Mouse (Mus musculus) limb, embryonic 12.5 days (tissue): ENCODE measurements around the gene Syvn1. TPM values are rescaled to one million over a fixed set of nuclear protein-coding genes. Genes with fewer than 3 reads are reported as not detected.
A peak's percentile ranks its signal among the peaks of the same experiment; 100 is the strongest.

Experiments used
- ATAC-seq: fragments of 200-750 bp; cut with Nextera tagmentation; 2 replicates; pipeline ENCODE4 v1.8.0; 2017; ENCODE audit warnings: low read depth, moderate TSS enrichment; ENCODE audit not compliant: insufficient number of reproducible peaks, insufficient read depth, low FRiP score, low TSS enrichment
- H3K27ac ChIP-seq: fragments of 300-500 bp; sonication (generic); 2 replicates; pipeline ENCODE4 v1.5.1; 2016; ENCODE audit warnings: mild to moderate bottlenecking, moderate library complexity
- H3K27me3 ChIP-seq: fragments of 300-500 bp; sonication (generic); 2 replicates; pipeline ENCODE4 v1.6.1; 2016; ENCODE audit warnings: mild to moderate bottlenecking, moderate library complexity
- H3K36me3 ChIP-seq: fragments of 300-500 bp; sonication (generic); 2 replicates; pipeline ENCODE4 v1.6.1; 2016; ENCODE audit warnings: mild to moderate bottlenecking, moderate library complexity
- H3K4me1 ChIP-seq: fragments of 300-500 bp; sonication (generic); replicated peaks from 2 replicates; pipeline ENCODE4 v1.6.1; 2016
- H3K4me2 ChIP-seq: fragments of 300-500 bp; sonication (generic); 2 replicates; pipeline ENCODE4 v1.6.1; 2016; ENCODE audit warnings: mild to moderate bottlenecking, moderate library complexity
- H3K4me3 ChIP-seq: fragments of 300-500 bp; sonication (generic); replicated peaks from 2 replicates; pipeline ENCODE4 v1.5.1; 2016; ENCODE audit warnings: mild to moderate bottlenecking
- H3K9ac ChIP-seq: fragments of 300-500 bp; sonication (generic); replicated peaks from 2 replicates; pipeline ENCODE4 v1.6.1; 2016; ENCODE audit warnings: mild to moderate bottlenecking, moderate library complexity
- H3K9me3 ChIP-seq: fragments of 300-500 bp; sonication (generic); 2 replicates; pipeline ENCODE4 v1.6.1; 2016; ENCODE audit warnings: mild to moderate bottlenecking, moderate library complexity
- WGBS: fragments of 180-500 bp; shearing (Covaris S2); methylation state at CpG from one replicate; pipeline ENCODE4 v1.1.7; 2016; 5-methylcytosine and 5-hydroxymethylcytosine counted together
- polyA plus RNA-seq: library from polyadenylated mRNA; unstranded; fragments of >200 nt; fragmentation: Nextera tagmentation; extraction: Ambion mirVana; gene quantifications from 2 replicates; pipeline ENCODE4 v1.2.1, GENCODE M21; 2016

The Syvn1 gene
- polyA plus RNA-seq, 1 experiment from 2014 or later: 25.1 TPM

- Histone ChIP-seq H3K9ac (no peak overlapping the region), H3K27me3 (no peaks in the 10 kb centered on the region), H3K4me3 (no peak overlapping the region)
Observed at GRCm38 (mm10) chr19:6070571-6071250, 24.3 kb downstream of the Syvn1 start.

GRCm38 (mm10) chr19:6071261-6071660 is 24.9 kb downstream of the Syvn1 start:
- H3K27ac ChIP-seq: no peak overlapping the region
- no peak overlapping the region for H3K4me3 ChIP-seq
- whole genome bisulfite sequencing: 91% methylated on average over 19 of the region's 19 CpGs

More at GRCm38 (mm10) chr19:6070571-6071250, 24.3 kb downstream of the Syvn1 start:
- Histone ChIP-seq H3K4me2 (no peak overlapping the region), H3K4me1 (peaks cover 22% of the 10 kb centered on the region), H3K9me3 (no peaks in the 10 kb centered on the region), H3K27ac (no peak overlapping the region), H3K36me3 (peaks cover 63% of the 10 kb centered on the region)
- ATAC-seq: no peak
- WGBS: 90% methylated on average over 31 of the region's 31 CpGs

GRCm38 (mm10) chr19:6073889-6074288 is 27.5 kb downstream of the Syvn1 start:
- ATAC-seq: no peak
- Histone ChIP-seq H3K36me3 (peaks cover 58% of the 10 kb centered on the region), H3K9ac (no peak overlapping the region)

More at GRCm38 (mm10) chr19:6071261-6071660, 24.9 kb downstream of the Syvn1 start:
- Histone ChIP-seq H3K27me3 (no peaks in the 10 kb centered on the region), H3K4me2 (no peak overlapping the region), H3K36me3 (peaks cover 63% of the 10 kb centered on the region), H3K4me1 (peaks cover 24% of the 10 kb centered on the region), H3K9ac (no peak overlapping the region), H3K9me3 (no peaks in the 10 kb centered on the region)
- ATAC-seq: no peak

DNA sequence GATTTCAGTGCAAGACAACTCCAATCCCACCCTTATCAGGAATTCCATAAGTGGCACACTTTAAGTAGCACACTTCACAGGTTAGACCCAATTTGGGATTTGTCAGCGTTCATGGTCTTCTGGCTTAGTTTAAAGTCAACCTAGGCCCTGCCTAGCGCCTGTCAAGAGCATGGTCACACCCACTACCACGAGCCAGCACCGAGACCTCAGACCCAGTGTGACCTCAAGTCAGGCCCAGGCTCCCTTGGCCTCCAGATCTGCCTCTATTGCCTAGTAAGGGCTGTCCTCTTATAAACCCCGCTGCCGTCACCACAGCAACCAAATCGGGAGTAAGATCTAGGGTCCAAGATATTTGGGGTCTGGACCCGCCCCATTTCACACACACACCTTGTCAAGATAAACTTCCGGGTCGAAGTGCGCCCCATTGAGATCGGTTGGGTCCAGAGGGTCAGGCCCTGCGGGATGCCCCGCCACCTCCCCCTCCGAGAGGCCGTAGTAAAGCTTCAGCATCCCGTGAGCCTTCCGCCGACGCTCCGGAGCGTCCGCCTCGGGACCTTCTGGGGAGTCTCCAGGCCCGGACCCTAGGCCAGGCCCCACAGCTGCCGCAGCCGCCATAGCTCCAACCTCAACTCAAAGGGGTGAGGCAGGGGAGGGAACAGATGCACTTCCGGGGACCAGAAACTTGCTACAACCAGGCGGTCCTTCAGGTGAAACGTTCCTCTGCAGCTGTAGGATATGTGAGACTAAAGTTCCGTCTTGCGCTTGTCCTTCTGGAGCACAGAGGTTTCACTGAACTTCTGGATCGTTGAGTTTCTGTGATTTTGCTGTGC is 30.4 kb downstream of the Syvn1 start, which contains the start of gene Vps51:
TSS of gene Vps51 (minus strand) at position 668 of the 830 bp plus-strand sequence.
- H3K27me3 ChIP-seq: no peaks in the 10 kb centered on the region
- H3K27ac ChIP-seq: peak within 1 kb of the TSS; percentile 80
- 1% methylated on average over 33 of the region's 33 CpGs for WGBS
- H3K9ac ChIP-seq: peak within 1 kb of the TSS; percentile 77
- H3K36me3 ChIP-seq: peaks cover 51% of the 10 kb centered on the region
- peaks cover 14% of the 10 kb centered on the region for H3K4me1 ChIP-seq
- ATAC-seq: peak; percentile 84
- peak within 1 kb of the TSS; percentile 90 for H3K4me2 ChIP-seq
- peak within 1 kb of the TSS; percentile 78 for H3K4me3 ChIP-seq
- H3K9me3 ChIP-seq: no peaks in the 10 kb centered on the region

More at GRCm38 (mm10) chr19:6073889-6074288, 27.5 kb downstream of the Syvn1 start:
- Histone ChIP-seq H3K27me3 (no peaks in the 10 kb centered on the region), H3K4me1 (peaks cover 14% of the 10 kb centered on the region), H3K4me2 (no peak overlapping the region), H3K4me3 (no peak overlapping the region), H3K9me3 (no peaks in the 10 kb centered on the region), H3K27ac (no peak overlapping the region)
- WGBS: 93% methylated on average over 5 of the region's 5 CpGs

- no peak within 1 kb of the TSS for H3K27ac ChIP-seq
- ATAC-seq: no peak
- H3K9me3 ChIP-seq: no peaks in the 10 kb centered on the region
- H3K4me1 ChIP-seq: peaks cover 24% of the 10 kb centered on the region
- no peak within 1 kb of the TSS for H3K4me2 ChIP-seq
- H3K4me3 ChIP-seq: no peak within 1 kb of the TSS
- H3K27me3 ChIP-seq: no peaks in the 10 kb centered on the region
- 92% methylated on average over 12 of the region's 12 CpGs for WGBS
- H3K9ac ChIP-seq: no peak within 1 kb of the TSS
- peaks cover 35% of the 10 kb centered on the region for H3K36me3 ChIP-seq
Observed at GRCm38 (mm10) chr19:6079983-6080480, 33.7 kb downstream of the Syvn1 start, which contains the start of gene Tmem262. Gene Tmem262 (plus strand): TSS chr19:6080033.

DNA sequence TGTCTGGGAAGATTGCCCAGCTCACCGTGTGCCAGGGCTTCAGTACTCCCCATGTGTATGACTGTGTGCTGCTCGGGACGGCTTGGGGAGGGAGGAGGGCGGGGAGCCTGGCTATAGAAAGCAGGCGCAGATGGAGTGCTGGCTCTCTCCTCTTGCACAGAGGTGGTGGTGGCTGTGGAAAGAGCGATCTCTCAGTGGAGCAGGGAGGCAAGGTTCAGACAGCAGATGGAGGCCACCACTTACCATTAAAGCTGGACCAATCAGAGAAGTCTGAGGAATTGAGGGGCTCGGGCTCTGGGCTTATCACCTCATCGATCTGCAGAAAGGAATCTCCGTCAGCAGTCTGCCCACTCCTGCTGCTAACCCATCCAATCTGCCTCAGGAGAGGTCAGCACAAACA is 35.8 kb downstream of the Syvn1 start, which contains the start of gene Gm28374:
TSS of gene Gm28374 (minus strand) at position 101 of the 400 bp plus-strand sequence.
- no peaks in the 10 kb centered on the region for H3K9me3 ChIP-seq
- no peak within 1 kb of the TSS for H3K27ac ChIP-seq
- ATAC-seq: no peak
- no peaks in the 10 kb centered on the region for H3K27me3 ChIP-seq
- H3K4me3 ChIP-seq: no peak within 1 kb of the TSS
- H3K36me3 ChIP-seq: peaks cover 43% of the 10 kb centered on the region
- no peak within 1 kb of the TSS for H3K4me2 ChIP-seq
- 88% methylated on average over 9 of the region's 9 CpGs for WGBS
- H3K9ac ChIP-seq: no peak within 1 kb of the TSS
- peaks cover 24% of the 10 kb centered on the region for H3K4me1 ChIP-seq

DNA sequence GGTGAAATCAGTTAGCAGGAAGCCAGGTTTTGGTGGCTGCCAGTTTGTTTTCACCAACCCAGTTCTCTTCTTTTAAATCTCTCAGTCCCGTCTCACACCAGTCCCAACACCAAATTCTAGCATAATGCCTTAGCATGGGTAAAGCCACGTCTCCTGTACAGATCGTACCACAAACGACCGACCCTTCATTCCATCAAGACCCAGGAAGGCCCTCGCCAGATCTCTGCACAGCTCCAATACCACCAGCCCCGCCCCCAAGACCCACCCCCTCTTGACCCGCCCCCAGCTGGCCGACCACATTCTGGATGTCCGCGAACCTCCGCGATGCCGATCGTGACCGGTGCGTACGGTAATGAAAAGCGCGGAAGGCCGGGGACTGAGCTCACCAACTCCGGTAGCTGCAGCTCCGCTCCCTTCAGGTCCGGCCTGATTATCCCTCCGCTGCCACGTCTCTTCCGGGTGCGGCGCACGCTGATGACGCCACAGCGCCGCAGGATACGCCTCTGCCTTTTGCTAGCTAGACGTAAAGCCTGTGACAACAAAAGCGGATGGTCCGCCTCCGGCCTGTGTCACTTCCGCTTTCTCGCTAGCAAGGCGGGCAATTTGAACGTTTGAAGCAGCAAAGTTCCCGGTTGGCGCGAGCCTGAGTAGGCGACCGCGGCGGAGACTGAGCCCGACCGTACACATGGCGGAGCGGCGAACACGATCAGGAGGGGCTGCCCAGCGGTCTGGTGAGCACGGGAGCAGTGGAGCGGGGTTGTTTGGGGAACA is 38.3 kb downstream of the Syvn1 start, which contains the start of the genes Zfpl1 and Cdca5:
TSS of gene Zfpl1 (minus strand) at position 479 of the 771 bp plus-strand sequence.
TSS of gene Cdca5 (plus strand) at position 506 of the 771 bp plus-strand sequence.
- under 1% methylated on average over 58 of the region's 58 CpGs for WGBS
- H3K4me2 ChIP-seq: peak within 1 kb of the TSS; percentile 96
- no peaks in the 10 kb centered on the region for H3K27me3 ChIP-seq
- peak within 1 kb of the TSS; percentile 81 for H3K4me3 ChIP-seq
- ATAC-seq: peak; percentile 89
- peaks cover 17% of the 10 kb centered on the region for H3K4me1 ChIP-seq
- H3K9ac ChIP-seq: peak within 1 kb of the TSS; percentile 70
- H3K36me3 ChIP-seq: peaks cover 67% of the 10 kb centered on the region
- H3K9me3 ChIP-seq: no peaks in the 10 kb centered on the region
- H3K27ac ChIP-seq: peak within 1 kb of the TSS; percentile 56

- Histone ChIP-seq H3K4me2 (peak overlapping the region; percentile 96), H3K27ac (peak overlapping the region; percentile 56), H3K36me3 (peaks cover 67% of the 10 kb centered on the region), H3K27me3 (no peaks in the 10 kb centered on the region), H3K9me3 (no peaks in the 10 kb centered on the region), H3K9ac (peak overlapping the region; percentile 70), H3K4me3 (peak overlapping the region; percentile 81), H3K4me1 (peaks cover 17% of the 10 kb centered on the region)
- ATAC-seq: 0 out of 2 replicates have a peak, but pooled peaks have one; percentile 34
- WGBS: 1% methylated on average over 17 of the region's 17 CpGs
Observed at GRCm38 (mm10) chr19:6085417-6085879, 39.1 kb downstream of the Syvn1 start.

DNA sequence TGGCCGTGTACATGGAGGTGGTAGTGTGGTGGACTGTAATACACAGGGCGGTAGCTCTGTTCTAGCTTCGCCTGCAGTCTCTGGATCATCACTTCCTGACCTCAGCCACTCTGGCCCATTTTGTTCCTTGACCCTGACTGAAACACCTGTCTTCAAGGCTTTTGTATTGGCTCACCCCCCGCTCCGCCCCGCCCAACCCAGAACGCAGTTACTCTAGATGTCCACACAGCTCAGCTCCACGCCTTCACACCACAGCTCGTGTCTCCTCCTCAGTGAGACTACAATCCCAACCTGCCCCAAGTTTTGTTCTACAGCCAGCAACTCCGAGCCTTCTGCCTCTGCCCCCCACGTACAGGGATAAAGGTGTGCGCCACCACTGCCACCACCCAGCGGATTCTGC is 42.5 kb downstream of the Syvn1 start:
- 95% methylated on average over 13 of the region's 13 CpGs for WGBS
- no peak overlapping the region for H3K4me2 ChIP-seq
- H3K9me3 ChIP-seq: no peaks in the 10 kb centered on the region
- H3K4me1 ChIP-seq: peaks cover 11% of the 10 kb centered on the region
- no peak overlapping the region for H3K9ac ChIP-seq
- ATAC-seq: no peak
- H3K27me3 ChIP-seq: no peaks in the 10 kb centered on the region
- no peak overlapping the region for H3K4me3 ChIP-seq
- H3K27ac ChIP-seq: no peak overlapping the region
- peaks cover 70% of the 10 kb centered on the region for H3K36me3 ChIP-seq

- Histone ChIP-seq H3K9me3 (no peaks in the 10 kb centered on the region), H3K4me1 (no peaks in the 10 kb centered on the region), H3K36me3 (peaks cover 78% of the 10 kb centered on the region), H3K4me2 (no peak within 1 kb of the TSS), H3K27me3 (no peaks in the 10 kb centered on the region), H3K9ac (no peak within 1 kb of the TSS), H3K27ac (no peak within 1 kb of the TSS), H3K4me3 (no peak within 1 kb of the TSS)
- WGBS: 92% methylated on average over 7 of the region's 7 CpGs
- ATAC-seq: no peak
Observed at GRCm38 (mm10) chr19:6094119-6094518, 47.7 kb downstream of the Syvn1 start, which contains the start of gene AC131692.1. Gene AC131692.1 (plus strand): TSS chr19:6094419.
